Mouse (Mus musculus): Measurements from ENCODE around the gene Defb47. TPM values are rescaled to one million over a fixed set of nuclear protein-coding genes. Genes with fewer than 3 reads are reported as not detected.

Defb47 gene
- polyA plus RNA-seq, 1 experiment from 2014 or later: not detected

Other genes with a start within 250 kb of the Defb47 start
- gene Ints6, start 236.9 kb upstream of the Defb47 start, polyA plus RNA-seq (2014; fragmentation: Nextera tagmentation; extraction: Ambion mirVana): 30.1 and 32.2 TPM in 2 replicates
- 6.0 and 6.7 TPM in 2 replicates for gene Wdfy2, start 160.4 kb upstream of the Defb47 start, polyA plus RNA-seq (2014; fragmentation: Nextera tagmentation; extraction: Ambion mirVana)
- not detected in 2 replicates for gene Defb48, start 13.6 kb upstream of the Defb47 start, polyA plus RNA-seq (2014; fragmentation: Nextera tagmentation; extraction: Ambion mirVana)
- gene Defb43, start 13.7 kb downstream of the Defb47 start, polyA plus RNA-seq (2014; fragmentation: Nextera tagmentation; extraction: Ambion mirVana): not detected in 2 replicates
- 0.48 and 0.67 TPM in 2 replicates for gene Defb42, start 48.9 kb downstream of the Defb47 start, polyA plus RNA-seq (2014; fragmentation: Nextera tagmentation; extraction: Ambion mirVana)
- gene Defb30, start 51.9 kb downstream of the Defb47 start, polyA plus RNA-seq (2014; fragmentation: Nextera tagmentation; extraction: Ambion mirVana): not detected in 2 replicates